Mouse (Mus musculus) CH12.LX (cell line): ENCODE measurements around the gene Oxa1l. TPM values are rescaled to one million over a fixed set of nuclear protein-coding genes. Genes with fewer than 3 reads are reported as not detected.

Source experiments
- DNase-seq: peaks from one replicate; pipeline ENCODE4 v3.0.0-alpha.2; 2013; ENCODE audit errors: extremely low read depth
- H3K27ac ChIP-seq: 2 replicates; pipeline ENCODE4 v1.5.1; 2012; ENCODE audit warnings: low read depth, mild to moderate bottlenecking, control low read depth, moderate library complexity; ENCODE audit not compliant: insufficient read depth
- H3K27me3 ChIP-seq: replicated peaks from 2 replicates; pipeline ENCODE3; 2012; ENCODE audit warnings: inconsistent platforms
- H3K36me3 ChIP-seq, 2 experiments: replicated peaks in 1 of 2; 2 replicates each; pipeline versions ENCODE3 to v1.6.1; 2012; ENCODE audit warnings: inconsistent platforms in 1 of 2, low read length in 1 of 2, mild to moderate bottlenecking in 1 of 2, mixed read lengths in 1 of 2, moderate library complexity in 1 of 2; ENCODE audit not compliant: control insufficient read depth in 1 of 2, insufficient read depth in 1 of 2
- H3K4me1 ChIP-seq, 2 experiments: 2 replicates each; pipeline ENCODE4 v1.6.1; 2012; ENCODE audit warnings: inconsistent platforms in 1 of 2, moderate library complexity in 1 of 2; ENCODE audit not compliant: insufficient read depth in 2 of 2, control insufficient read depth in 1 of 2
- H3K4me2 ChIP-seq: 2 replicates; pipeline ENCODE4 v1.6.1; 2012; ENCODE audit warnings: low read depth, mild to moderate bottlenecking, control low read depth; ENCODE audit not compliant: poor library complexity, insufficient read depth, severe bottlenecking
- H3K4me3 ChIP-seq, 3 experiments: fragments of 150-350 bp in 1 of 3; sonication (generic) in 1 of 3; replicated peaks in 1 of 3; 2 replicates each; pipeline versions ENCODE3 to v1.5.1; 2011 to 2012; ENCODE audit warnings: low read depth in 2 of 3, low read length in 2 of 3, mild to moderate bottlenecking in 2 of 3, moderate library complexity in 2 of 3, control low read depth in 1 of 3, improper control_type of control experiment in 1 of 3, inconsistent platforms in 1 of 3, mixed read lengths in 1 of 3; ENCODE audit not compliant: poor library complexity in 1 of 3
- H3K79me2 ChIP-seq: replicated peaks from 2 replicates; pipeline ENCODE4 v1.6.1; 2012; ENCODE audit warnings: mild to moderate bottlenecking, moderate library complexity; ENCODE audit not compliant: control insufficient read depth, poor library complexity, insufficient read depth, severe bottlenecking; ENCODE audit errors: extremely low read depth
- H3K9ac ChIP-seq: 2 replicates; pipeline ENCODE4 v1.6.1; 2012; ENCODE audit warnings: low read depth, mild to moderate bottlenecking, control low read depth, moderate library complexity; ENCODE audit not compliant: insufficient read depth
- H3K9me3 ChIP-seq: replicated peaks from 2 replicates; pipeline ENCODE3; 2012; ENCODE audit warnings: low read length, inconsistent platforms, mixed read lengths
- BHLHE40 ChIP-seq: IDR thresholded peaks from 2 replicates; pipeline ENCODE4 v1.6.1; 2011; ENCODE audit warnings: mild to moderate bottlenecking, low read depth, low read length, improper control_type of control experiment
- CHD1 ChIP-seq: IDR thresholded peaks from 2 replicates; pipeline ENCODE4 v1.6.1; 2012; ENCODE audit warnings: low read depth, low read length, improper control_type of control experiment, inconsistent platforms
- CHD2 ChIP-seq: IDR thresholded peaks from 2 replicates; pipeline ENCODE4 v1.6.1; 2011; ENCODE audit warnings: low read length, improper control_type of control experiment
- ETS1 ChIP-seq: conservative IDR thresholded peaks from 2 replicates; pipeline ENCODE4 v1.6.1; 2012; ENCODE audit warnings: low read depth, mild to moderate bottlenecking, inconsistent platforms, low read length, improper control_type of control experiment, moderate library complexity
- GABPA ChIP-seq: IDR thresholded peaks from 2 replicates; pipeline ENCODE4 v1.6.1; 2012; ENCODE audit warnings: low read depth, low read length, improper control_type of control experiment, inconsistent platforms; ENCODE audit not compliant: insufficient replicate concordance
- HCFC1 ChIP-seq: IDR thresholded peaks from 2 replicates; pipeline ENCODE4 v1.6.1; 2012; ENCODE audit warnings: low read depth, mild to moderate bottlenecking, inconsistent platforms, low read length, improper control_type of control experiment
- IRF4 ChIP-seq: IDR thresholded peaks from 2 replicates; pipeline ENCODE4 v1.6.1; 2014; ENCODE audit warnings: low read depth, mild to moderate bottlenecking, inconsistent platforms, low read length, improper control_type of control experiment
- JUN ChIP-seq: IDR thresholded peaks from 2 replicates; pipeline ENCODE4 v1.6.1; 2011; ENCODE audit warnings: low read depth, mild to moderate bottlenecking, low read length, improper control_type of control experiment, moderate library complexity; ENCODE audit not compliant: insufficient read depth
- JUND ChIP-seq: conservative IDR thresholded peaks from 2 replicates; pipeline ENCODE4 v1.6.1; 2011; ENCODE audit warnings: low read depth, low read length, improper control_type of control experiment
- MAFK ChIP-seq: IDR thresholded peaks from 2 replicates; pipeline ENCODE4 v1.6.1; 2011; ENCODE audit warnings: low read length, improper control_type of control experiment; ENCODE audit not compliant: insufficient replicate concordance
- MAX ChIP-seq: IDR thresholded peaks from 2 replicates; pipeline ENCODE4 v1.6.1; 2011; ENCODE audit warnings: low read length, improper control_type of control experiment
- MAZ ChIP-seq: IDR thresholded peaks from 2 replicates; pipeline ENCODE4 v1.6.1; 2012; ENCODE audit warnings: low read depth, mild to moderate bottlenecking, inconsistent platforms, low read length, improper control_type of control experiment, moderate library complexity
- MEF2A ChIP-seq: IDR thresholded peaks from 2 replicates; pipeline ENCODE4 v1.6.1; 2014; ENCODE audit warnings: low read depth, mild to moderate bottlenecking, inconsistent platforms, low read length, improper control_type of control experiment, borderline replicate concordance
- MXI1 ChIP-seq: IDR thresholded peaks from 2 replicates; pipeline ENCODE4 v1.6.1; 2011; ENCODE audit warnings: mild to moderate bottlenecking, low read depth, low read length, improper control_type of control experiment
- MYC ChIP-seq: IDR thresholded peaks from 2 replicates; pipeline ENCODE4 v1.6.1; 2011; ENCODE audit warnings: low read depth, mild to moderate bottlenecking, improper control_type of control experiment, low read length
- PAX5 ChIP-seq: IDR thresholded peaks from 2 replicates; pipeline ENCODE4 v1.6.1; 2012; ENCODE audit warnings: low read length, inconsistent platforms, mixed read lengths
- POLR2A ChIP-seq: IDR thresholded peaks from 2 replicates; pipeline ENCODE4 v1.6.1; 2011; ENCODE audit warnings: low read depth, mild to moderate bottlenecking, improper control_type of control experiment, low read length
- POLR2AphosphoS2 ChIP-seq: IDR thresholded peaks from 2 replicates; pipeline ENCODE4 v1.6.1; 2011; ENCODE audit warnings: low read depth, low read length, improper control_type of control experiment
- RAD21 ChIP-seq: IDR thresholded peaks from 2 replicates; pipeline ENCODE4 v1.6.1; 2011; ENCODE audit warnings: low read depth, mild to moderate bottlenecking, low read length, improper control_type of control experiment, moderate library complexity
- RCOR1 ChIP-seq: conservative IDR thresholded peaks from 2 replicates; pipeline ENCODE4 v1.6.1; 2012; ENCODE audit warnings: low read depth, mild to moderate bottlenecking, inconsistent platforms, low read length, improper control_type of control experiment
- SMC3 ChIP-seq: IDR thresholded peaks from 2 replicates; pipeline ENCODE4 v1.6.1; 2011; ENCODE audit warnings: low read depth, low read length, improper control_type of control experiment
- TBP ChIP-seq: conservative IDR thresholded peaks from 2 replicates; pipeline ENCODE4 v1.6.1; 2011; ENCODE audit warnings: low read depth, low read length, improper control_type of control experiment
- USF1 ChIP-seq: IDR thresholded peaks from 2 replicates; pipeline ENCODE4 v1.6.1; 2014; ENCODE audit warnings: low read depth, mild to moderate bottlenecking, inconsistent platforms, low read length, improper control_type of control experiment
- USF2 ChIP-seq: conservative IDR thresholded peaks from 2 replicates; pipeline ENCODE4 v1.6.1; 2011; ENCODE audit warnings: low read depth, low read length, improper control_type of control experiment
- ZC3H11A ChIP-seq: IDR thresholded peaks from 2 replicates; pipeline ENCODE4 v1.6.1; 2012; ENCODE audit warnings: low read depth, mild to moderate bottlenecking, inconsistent platforms, low read length, improper control_type of control experiment
- ZKSCAN1 ChIP-seq: IDR thresholded peaks from 2 replicates; pipeline ENCODE4 v1.6.1; 2012; ENCODE audit warnings: low read depth, inconsistent platforms, low read length, improper control_type of control experiment, borderline replicate concordance
- ZMIZ1 ChIP-seq: IDR thresholded peaks from 2 replicates; pipeline ENCODE4 v1.6.1; 2012; ENCODE audit warnings: low read depth, mild to moderate bottlenecking, inconsistent platforms, low read length, improper control_type of control experiment
- ZNF384 ChIP-seq: IDR thresholded peaks from 2 replicates; pipeline ENCODE4 v1.6.1; 2012; ENCODE audit warnings: low read depth, low read length, improper control_type of control experiment, inconsistent platforms
- dilution Hi-C: fragments of 300-500 bp; cut with MboI; formaldehyde crosslinking; loops from 2 replicates; pipeline ENCODE4 v1.14.3; 2020; ENCODE audit warnings: low sequenced_read_pairs; ENCODE audit not compliant: extremely low pct_unique_long_range_greater_than_20kb, extremely low pct_ligation_motif_present
- in situ Hi-C: fragments of 300-500 bp; cut with MboI; formaldehyde crosslinking; loops from 3 replicates; pipeline ENCODE4 v1.14.3; 2019; ENCODE audit warnings: low sequenced_read_pairs, low pct_ligation_motif_present, low pct_unique_long_range_greater_than_20kb, mixed read lengths
- polyA plus RNA-seq: library from polyadenylated mRNA; unstranded; fragments of >175 nt; gene quantifications from 2 replicates; pipeline ENCODE4 v1.2.1, GENCODE M21; 2012; ENCODE audit warnings: low read depth; ENCODE audit not compliant: insufficient read length
- total RNA-seq, 2 experiments: library from RNA; depleted of rRNA; stranded (reverse); fragments of 300-350 nt in 1 of 2; fragments of >200 nt in 1 of 2; gene quantifications; 2 replicates each; pipeline ENCODE4 v1.2.3; 2012 to 2014

Oxa1l gene
- total and polyA plus RNA-seq, 3 experiments: 34.7 to 111 (median 38.8) TPM

GRCm38 (mm10) chr14:54377166-54377565, 16.5 kb downstream of the Oxa1l start:
- peaks cover 31 to 75% of the 10 kb centered on the region in 2 experiments for H3K36me3 ChIP-seq
- H3K27me3 ChIP-seq: no peaks in the 10 kb centered on the region
- peaks cover 4 to 49% of the 10 kb centered on the region in 2 experiments; a peak in 3 of 4 replicates for H3K4me1 ChIP-seq
- no peaks in the 10 kb centered on the region for H3K9me3 ChIP-seq
- dilution Hi-C loops: no loop called here
- H3K4me3 ChIP-seq: no peak overlapping the region
- H3K79me2 ChIP-seq: peaks cover 11% of the 10 kb centered on the region; the same call in 1 of the 2 replicates
- in situ Hi-C loops: no loop called here
- DNase-seq: no peak
- no peak overlapping the region for H3K9ac ChIP-seq
- no peak overlapping the region for H3K4me2 ChIP-seq
- no peak overlapping the region for H3K27ac ChIP-seq
- no peak for TF ChIP-seq MXI1
- TF ChIP-seq POLR2AphosphoS2: no peak
- TF ChIP-seq USF2: no peak
- no peak for TF ChIP-seq RAD21
- no peak for TF ChIP-seq BHLHE40

GRCm38 (mm10) chr14:54379571-54379970, 18.9 kb downstream of the Oxa1l start:
- peaks cover 23% of the 10 kb centered on the region for H3K79me2 ChIP-seq
- no peak for TF ChIP-seq MAX
- TF ChIP-seq IRF4: no peak
- no peak for TF ChIP-seq POLR2A
- no peak for TF ChIP-seq MEF2A
- no peak for TF ChIP-seq CHD1
- no peak for TF ChIP-seq SMC3
- no peak for TF ChIP-seq HCFC1
- no peak for TF ChIP-seq ZC3H11A
- TF ChIP-seq JUND: no peak
- TF ChIP-seq RCOR1: no peak
- no peak for TF ChIP-seq CHD2
- TF ChIP-seq USF1: no peak
- H3K4me3 ChIP-seq: no peak overlapping the region
- H3K27ac ChIP-seq: no peak overlapping the region
- no peak overlapping the region for H3K9ac ChIP-seq
- no peaks in the 10 kb centered on the region for H3K27me3 ChIP-seq
- dilution Hi-C loops: no loop called here
- H3K9me3 ChIP-seq: no peaks in the 10 kb centered on the region
- H3K4me1 ChIP-seq: peaks cover 11 to 73% of the 10 kb centered on the region in 2 experiments
- in situ Hi-C loops: no loop called here
- H3K36me3 ChIP-seq: peaks cover 23 to 70% of the 10 kb centered on the region in 2 experiments
- H3K4me2 ChIP-seq: no peak overlapping the region
- DNase-seq: no peak

GRCm38 (mm10) chr14:54380616-54381015, 20.0 kb downstream of the Oxa1l start:
- H3K4me1 ChIP-seq: peaks cover 12 to 79% of the 10 kb centered on the region in 2 experiments
- in situ Hi-C loops: no loop called here
- no peaks in the 10 kb centered on the region for H3K9me3 ChIP-seq
- peaks cover 23% of the 10 kb centered on the region for H3K79me2 ChIP-seq
- no peak overlapping the region for H3K9ac ChIP-seq
- no peak overlapping the region for H3K27ac ChIP-seq
- DNase-seq: no peak
- dilution Hi-C loops: no loop called here
- H3K4me2 ChIP-seq: no peak overlapping the region
- H3K27me3 ChIP-seq: no peaks in the 10 kb centered on the region
- H3K36me3 ChIP-seq: peaks cover 21 to 64% of the 10 kb centered on the region in 2 experiments
- no peak overlapping the region for H3K4me3 ChIP-seq
- TF ChIP-seq ZMIZ1: no peak
- no peak for TF ChIP-seq ETS1
- TF ChIP-seq MAFK: no peak
- TF ChIP-seq MXI1: no peak
- TF ChIP-seq JUN: no peak
- no peak for TF ChIP-seq SMC3
- no peak for TF ChIP-seq PAX5
- no peak for TF ChIP-seq MAZ
- no peak for TF ChIP-seq POLR2AphosphoS2
- TF ChIP-seq TBP: no peak
- TF ChIP-seq ZNF384: no peak
- no peak for TF ChIP-seq GABPA
- no peak for TF ChIP-seq ZKSCAN1
- TF ChIP-seq POLR2A: no peak
- no peak for TF ChIP-seq JUND
- TF ChIP-seq MYC: no peak
